In genomic region chr4:12273369-12273768, GRCm38 (mm10) we compare ENCODE assay signal across 27 mouse cellular contexts.
DNase-seq lines count a peak whose midpoint lies in the region; ATAC-seq and TF ChIP-seq lines count a peak whose summit lies in the region.
"Had no signal": no experiment of that assay in that cellular context is flagged by ENCODE, and none has a peak within 500 bp of the region (broad histone marks: within the 10 kb centered on the region; RNA-seq: fewer than 3 reads in every experiment).

No protein-coding gene starts in this region.

- H3K4me3 ChIP-seq in forebrain, embryonic 14.5 days (ENCODE audit: low read depth, low read length) = no peak overlapping the region
- no peak overlapping the region for H3K4me3 ChIP-seq in forebrain, postnatal 0 days (ENCODE audit: low read depth, low read length)
- no peak overlapping the region for H3K4me3 ChIP-seq in hindbrain, embryonic 10.5 days
- H3K4me3 ChIP-seq in hindbrain, embryonic 11.5 days (ENCODE audit: low read depth, low read length) = no peak overlapping the region
- no peak overlapping the region for H3K4me3 ChIP-seq in neural tube, embryonic 14.5 days (ENCODE audit: low read depth, low read length)
- no peak overlapping the region for H3K4me3 ChIP-seq in neural tube, embryonic 15.5 days (replicated peaks)
- H3K4me3 ChIP-seq: embryonic facial prominence, embryonic 10.5 days; embryonic facial prominence, embryonic 13.5 days; erythroblast, embryonic 14.5 days; heart, adult 2 months; heart, embryonic 12.5 days; heart, embryonic 15.5 days; hindbrain, embryonic 13.5 days; intestine, embryonic 15.5 days had no signal

- no peaks in the 10 kb centered on the region for H3K9me3 ChIP-seq in forebrain, embryonic 14.5 days (replicated peaks; ENCODE audit: control insufficient read depth, low read length)
- no peaks in the 10 kb centered on the region for H3K9me3 ChIP-seq in forebrain, postnatal 0 days (ENCODE audit: low read length)
- H3K9me3 ChIP-seq in hindbrain, embryonic 10.5 days = no peaks in the 10 kb centered on the region
- no peaks in the 10 kb centered on the region for H3K9me3 ChIP-seq in hindbrain, embryonic 11.5 days (ENCODE audit: control insufficient read depth, low read length)
- no peaks in the 10 kb centered on the region for H3K9me3 ChIP-seq in neural tube, embryonic 14.5 days (ENCODE audit: control insufficient read depth, low read length)
- H3K9me3 ChIP-seq in neural tube, embryonic 15.5 days (replicated peaks) = no peaks in the 10 kb centered on the region
- H3K9me3 ChIP-seq: embryonic facial prominence, embryonic 10.5 days; embryonic facial prominence, embryonic 13.5 days; heart, embryonic 12.5 days; heart, embryonic 15.5 days; hindbrain, embryonic 13.5 days; intestine, embryonic 15.5 days had no signal

- no peak overlapping the region for H3K27ac ChIP-seq in forebrain, embryonic 14.5 days (ENCODE audit: low read depth, low read length)
- no peak overlapping the region for H3K27ac ChIP-seq in forebrain, postnatal 0 days (ENCODE audit: low read depth, low read length)
- H3K27ac ChIP-seq in hindbrain, embryonic 10.5 days = peak overlapping the region; percentile 63
- H3K27ac ChIP-seq in hindbrain, embryonic 11.5 days (ENCODE audit: low read depth, low read length) = no peak overlapping the region
- H3K27ac ChIP-seq in neural tube, embryonic 14.5 days (ENCODE audit: low read depth, low read length) = no peak overlapping the region
- no peak overlapping the region for H3K27ac ChIP-seq in neural tube, embryonic 15.5 days (replicated peaks)
- H3K27ac ChIP-seq: embryonic facial prominence, embryonic 10.5 days; embryonic facial prominence, embryonic 13.5 days; heart, adult 2 months; heart, embryonic 15.5 days; hindbrain, embryonic 13.5 days; intestine, embryonic 15.5 days had no signal

- no peak overlapping the region for H3K4me2 ChIP-seq in forebrain, embryonic 14.5 days (ENCODE audit: low read length)
- no peak overlapping the region for H3K4me2 ChIP-seq in forebrain, postnatal 0 days (ENCODE audit: low read depth)
- H3K4me2 ChIP-seq in hindbrain, embryonic 11.5 days (replicated peaks; ENCODE audit: low read depth, low read length) = no peak overlapping the region
- H3K4me2 ChIP-seq in neural tube, embryonic 14.5 days (ENCODE audit: low read depth, low read length) = no peak overlapping the region
- no peak overlapping the region for H3K4me2 ChIP-seq in neural tube, embryonic 15.5 days
- H3K4me2 ChIP-seq: embryonic facial prominence, embryonic 13.5 days; heart, embryonic 12.5 days; heart, embryonic 15.5 days; hindbrain, embryonic 13.5 days; intestine, embryonic 15.5 days had no signal

- H3K36me3 ChIP-seq in forebrain, embryonic 14.5 days (ENCODE audit: control insufficient read depth, insufficient read depth, low read length) = no peaks in the 10 kb centered on the region
- no peaks in the 10 kb centered on the region for H3K36me3 ChIP-seq in forebrain, postnatal 0 days (ENCODE audit: insufficient read depth)
- H3K36me3 ChIP-seq in hindbrain, embryonic 10.5 days = no peaks in the 10 kb centered on the region
- no peaks in the 10 kb centered on the region for H3K36me3 ChIP-seq in hindbrain, embryonic 11.5 days (ENCODE audit: control insufficient read depth, insufficient read depth, low read length)
- H3K36me3 ChIP-seq in neural tube, embryonic 14.5 days (ENCODE audit: control insufficient read depth, insufficient read depth, low read length) = no peaks in the 10 kb centered on the region
- no peaks in the 10 kb centered on the region for H3K36me3 ChIP-seq in neural tube, embryonic 15.5 days
- H3K36me3 ChIP-seq: embryonic facial prominence, embryonic 10.5 days; embryonic facial prominence, embryonic 13.5 days; heart, embryonic 12.5 days; heart, embryonic 15.5 days; hindbrain, embryonic 13.5 days; intestine, embryonic 15.5 days had no signal

- 74% methylated on average over 6 of the region's 6 CpGs for WGBS in forebrain, embryonic 14.5 days
- 66% methylated on average over 6 of the region's 6 CpGs for WGBS in forebrain, postnatal 0 days
- WGBS in hindbrain, embryonic 10.5 days = 83% methylated on average over 6 of the region's 6 CpGs
- WGBS in hindbrain, embryonic 11.5 days = 84% methylated on average over 6 of the region's 6 CpGs
- 78% methylated on average over 6 of the region's 6 CpGs for WGBS in neural tube, embryonic 14.5 days
- WGBS in neural tube, embryonic 15.5 days = 83% methylated on average over 6 of the region's 6 CpGs

- no peak for DNase-seq in forebrain, embryonic 14.5 days (ENCODE audit: low spot score)
- DNase-seq in forebrain, postnatal 0 days = no peak
- DNase-seq in hindbrain, embryonic 10.5 days (ENCODE audit: low spot score) = no peak
- DNase-seq in hindbrain, embryonic 11.5 days (ENCODE audit: low spot score) = no peak
- DNase-seq: adrenal gland, adult 8-10 months; adrenal gland, postnatal 25 days; cerebellum, adult 11-12 months; cerebellum, adult 8-10 months; cerebellum, postnatal 10 days; cerebellum, postnatal 36 days; gastrocnemius, postnatal 25 days; heart, adult 2 months; heart, postnatal 14 days; heart, postnatal 4 days; kidney, adult 11 months had no signal

- no peaks in the 10 kb centered on the region for H3K27me3 ChIP-seq in forebrain, embryonic 14.5 days (replicated peaks; ENCODE audit: control insufficient read depth, insufficient read depth, low read length)
- no peaks in the 10 kb centered on the region for H3K27me3 ChIP-seq in forebrain, postnatal 0 days (ENCODE audit: insufficient read depth, low read length)
- H3K27me3 ChIP-seq in hindbrain, embryonic 10.5 days (ENCODE audit: insufficient read depth, poor library complexity, severe bottlenecking) = no peaks in the 10 kb centered on the region
- H3K27me3 ChIP-seq in hindbrain, embryonic 11.5 days (ENCODE audit: control insufficient read depth, insufficient read depth, low read length) = no peaks in the 10 kb centered on the region
- no peaks in the 10 kb centered on the region for H3K27me3 ChIP-seq in neural tube, embryonic 14.5 days (ENCODE audit: control insufficient read depth, insufficient read depth, low read length)
- no peaks in the 10 kb centered on the region for H3K27me3 ChIP-seq in neural tube, embryonic 15.5 days (replicated peaks)
- H3K27me3 ChIP-seq: embryonic facial prominence, embryonic 13.5 days; heart, embryonic 12.5 days; heart, embryonic 15.5 days; hindbrain, embryonic 13.5 days; intestine, embryonic 15.5 days had no signal

- no peak for TF ChIP-seq CTCF in forebrain, postnatal 0 days (IDR thresholded peaks at IDR 0.05; ENCODE audit: low read depth)

- ATAC-seq in forebrain, embryonic 14.5 days = 0 out of 2 replicates have a peak, but pooled peaks have one; percentile 7
- ATAC-seq in forebrain, postnatal 0 days = no peak
- no peak; the same call in 1 of the 2 replicates for ATAC-seq in hindbrain, embryonic 11.5 days (ENCODE audit: low FRiP score)
- ATAC-seq in neural tube, embryonic 14.5 days (ENCODE audit: low read depth) = peak; percentile 33; the same call in 1 of the 2 replicates
- ATAC-seq in neural tube, embryonic 15.5 days (ENCODE audit: low FRiP score) = no peak
- ATAC-seq: activated CD4-positive, CD25-positive, alpha-beta regulatory T cell, adult 4 months; CD4-positive, CD25-positive, alpha-beta regulatory T cell, adult 4 months; hindbrain, embryonic 16.5 days; intestine, embryonic 15.5 days had no signal

- H3K9ac ChIP-seq in forebrain, embryonic 14.5 days (ENCODE audit: low read length) = no peak overlapping the region
- no peak overlapping the region for H3K9ac ChIP-seq in forebrain, postnatal 0 days
- no peak overlapping the region for H3K9ac ChIP-seq in hindbrain, embryonic 11.5 days (ENCODE audit: low read depth, low read length)
- H3K9ac ChIP-seq in neural tube, embryonic 14.5 days (replicated peaks; ENCODE audit: low read depth, low read length) = no peak overlapping the region
- no peak overlapping the region for H3K9ac ChIP-seq in neural tube, embryonic 15.5 days (replicated peaks)
- H3K9ac ChIP-seq: embryonic facial prominence, embryonic 13.5 days; heart, embryonic 12.5 days; heart, embryonic 15.5 days; hindbrain, embryonic 13.5 days; intestine, embryonic 15.5 days had no signal

- no peaks in the 10 kb centered on the region for H3K4me1 ChIP-seq in forebrain, embryonic 14.5 days (ENCODE audit: control insufficient read depth, insufficient read depth, low read length)
- H3K4me1 ChIP-seq in forebrain, postnatal 0 days (ENCODE audit: insufficient read depth) = no peaks in the 10 kb centered on the region
- H3K4me1 ChIP-seq in hindbrain, embryonic 10.5 days (replicated peaks) = peaks cover 15% of the 10 kb centered on the region
- H3K4me1 ChIP-seq in hindbrain, embryonic 11.5 days (replicated peaks; ENCODE audit: control insufficient read depth, insufficient read depth, low read length) = no peaks in the 10 kb centered on the region
- H3K4me1 ChIP-seq in neural tube, embryonic 14.5 days (ENCODE audit: control insufficient read depth, insufficient read depth, low read length) = peaks cover 2% of the 10 kb centered on the region; the same call in 1 of the 2 replicates
- peaks cover 5% of the 10 kb centered on the region for H3K4me1 ChIP-seq in neural tube, embryonic 15.5 days
- H3K4me1 ChIP-seq: embryonic facial prominence, embryonic 10.5 days; embryonic facial prominence, embryonic 13.5 days; intestine, embryonic 15.5 days had no signal

Comparison
In these comparisons a context has a peak if more than half of its experiments do, and no peak if none do; other contexts are left out.
1. ATAC-seq: peak in forebrain, embryonic 14.5 days (single experiment) and neural tube, embryonic 14.5 days (single experiment); none in forebrain, postnatal 0 days (single experiment), hindbrain, embryonic 11.5 days (single experiment) and neural tube, embryonic 15.5 days (single experiment).